Mouse (Mus musculus): ENCODE data around the gene Efnb1. TPM values are rescaled to one million over a fixed set of nuclear protein-coding genes. Genes with fewer than 3 reads are reported as not detected.
"Not testable (repeated sequence)": the region's sequence is repeated elsewhere in the genome, so short reads cannot be mapped to it uniquely, and the experiment has no call there.

Efnb1 gene
- polyA plus RNA-seq (2015; fragmentation: Nextera tagmentation; extraction: Ambion mirVana) = 24.1 and 36.5 TPM in 2 replicates

- H3K4me2 ChIP-seq (replicated peaks) = peak within 1 kb of the TSS; percentile 76
- 25% methylated on average over 35 of the region's 35 CpGs for WGBS
- H3K36me3 ChIP-seq = no peaks in the 10 kb centered on the region
These were observed at the start of gene Efnb1 for GRCm38 (mm10) chrX:99135523-99136258. Gene Efnb1, plus strand, starts transcription at chrX:99136130.

GRCm38 (mm10) chrX:99092704-99093103 lies 43.2 kb upstream of the Efnb1 start:
- Histone ChIP-seq H3K9ac (replicated peaks) (no peak overlapping the region), H3K27me3 (peaks cover 33% of the 10 kb centered on the region), H3K36me3 (no peaks in the 10 kb centered on the region), H3K4me1 (replicated peaks) (no peaks in the 10 kb centered on the region), H3K27ac (no peak overlapping the region), H3K4me3 (replicated peaks) (no peak overlapping the region), H3K4me2 (replicated peaks) (no peak overlapping the region), H3K9me3 (no peaks in the 10 kb centered on the region)
- ATAC-seq = no peak
- WGBS = 70% methylated on average over 2 of the region's 2 CpGs

More at GRCm38 (mm10) chrX:99135523-99136258, at the start of gene Efnb1:
- peaks cover 34% of the 10 kb centered on the region for H3K27me3 ChIP-seq
- H3K9ac ChIP-seq (replicated peaks) = peak within 1 kb of the TSS; percentile 89
- H3K9me3 ChIP-seq = no peaks in the 10 kb centered on the region
- H3K27ac ChIP-seq = peak within 1 kb of the TSS; percentile 90
- peaks cover 23% of the 10 kb centered on the region for H3K4me1 ChIP-seq (replicated peaks)
- peak; percentile 93 for ATAC-seq
- H3K4me3 ChIP-seq (replicated peaks) = peak within 1 kb of the TSS; percentile 70

GRCm38 (mm10) chrX:99111088-99111724 lies 24.7 kb upstream of the Efnb1 start:
- H3K36me3 ChIP-seq; H3K9me3 ChIP-seq; H3K4me3 ChIP-seq (replicated peaks); H3K9ac ChIP-seq (replicated peaks); H3K4me2 ChIP-seq (replicated peaks); H3K4me1 ChIP-seq (replicated peaks); H3K27ac ChIP-seq: not testable (repeated sequence)
- peaks cover 14% of the 10 kb centered on the region for H3K27me3 ChIP-seq
- ATAC-seq = peak; percentile 70
- WGBS = 69% methylated on average over 7 of the region's 10 CpGs

- Histone ChIP-seq H3K27ac (no peak overlapping the region), H3K9ac (replicated peaks) (no peak overlapping the region), H3K9me3 (no peaks in the 10 kb centered on the region), H3K4me3 (replicated peaks) (no peak overlapping the region), H3K27me3 (peaks cover 19% of the 10 kb centered on the region; the same call in 1 of the 2 replicates), H3K4me1 (replicated peaks) (no peaks in the 10 kb centered on the region), H3K36me3 (no peaks in the 10 kb centered on the region), H3K4me2 (replicated peaks) (no peak overlapping the region)
- no peak for ATAC-seq
- WGBS = 90% methylated on average over 5 of the region's 5 CpGs
These were observed 16.4 kb upstream of the Efnb1 start for GRCm38 (mm10) chrX:99119510-99119909.

GRCm38 (mm10) chrX:99130059-99130458 lies 5.9 kb upstream of the Efnb1 start:
- H3K4me3 ChIP-seq (replicated peaks) = no peak overlapping the region
- ATAC-seq = peak; percentile 59; the same call in 1 of the 2 replicates
- WGBS = 29% methylated on average over 3 of the region's 3 CpGs
- H3K4me1 ChIP-seq (replicated peaks) = no peaks in the 10 kb centered on the region; the same call in 1 of the 2 replicates
- H3K4me2 ChIP-seq (replicated peaks) = no peak overlapping the region
- H3K9ac ChIP-seq (replicated peaks) = no peak overlapping the region
- no peak overlapping the region for H3K27ac ChIP-seq
- no peaks in the 10 kb centered on the region for H3K36me3 ChIP-seq
- no peaks in the 10 kb centered on the region for H3K9me3 ChIP-seq
- H3K27me3 ChIP-seq = peaks cover 47% of the 10 kb centered on the region

- Histone ChIP-seq H3K4me2 (replicated peaks) (no peak overlapping the region), H3K27ac (no peak overlapping the region), H3K9me3 (no peaks in the 10 kb centered on the region), H3K9ac (replicated peaks) (no peak overlapping the region), H3K27me3 (peaks cover 43% of the 10 kb centered on the region), H3K4me1 (replicated peaks) (no peaks in the 10 kb centered on the region; the same call in 1 of the 2 replicates), H3K36me3 (no peaks in the 10 kb centered on the region), H3K4me3 (replicated peaks) (no peak overlapping the region)
- no peak for ATAC-seq
- WGBS = 58% methylated on average over 6 of the region's 6 CpGs
These were observed 3.4 kb upstream of the Efnb1 start for GRCm38 (mm10) chrX:99132573-99132972.

GRCm38 (mm10) chrX:99134891-99135290 lies 1.0 kb upstream of the Efnb1 start:
- H3K27ac ChIP-seq = peak overlapping the region; percentile 90
- peaks cover 38% of the 10 kb centered on the region for H3K27me3 ChIP-seq
- H3K4me1 ChIP-seq (replicated peaks) = peaks cover 15% of the 10 kb centered on the region
- no peaks in the 10 kb centered on the region for H3K9me3 ChIP-seq
- no peaks in the 10 kb centered on the region for H3K36me3 ChIP-seq
- H3K4me2 ChIP-seq (replicated peaks) = peak overlapping the region; percentile 76
- peak; percentile 59 for ATAC-seq
- peak overlapping the region; percentile 46 for H3K9ac ChIP-seq (replicated peaks)
- WGBS = 25% methylated on average over 14 of the region's 14 CpGs
- peak overlapping the region; percentile 70; the same call in 1 of the 2 replicates for H3K4me3 ChIP-seq (replicated peaks)

GRCm38 (mm10) chrX:99136431-99136966 lies 569 bp downstream of the Efnb1 start:
- peak overlapping the region; percentile 85 for H3K27ac ChIP-seq
- H3K4me2 ChIP-seq (replicated peaks) = peak overlapping the region; percentile 76
- peak overlapping the region; percentile 89 for H3K9ac ChIP-seq (replicated peaks)
- H3K4me3 ChIP-seq (replicated peaks) = peak overlapping the region; percentile 70
- peak; percentile 5 for ATAC-seq
- H3K4me1 ChIP-seq (replicated peaks) = peaks cover 31% of the 10 kb centered on the region
- WGBS = 20% methylated on average over 47 of the region's 53 CpGs
- H3K9me3 ChIP-seq = no peaks in the 10 kb centered on the region
- no peaks in the 10 kb centered on the region for H3K36me3 ChIP-seq
- H3K27me3 ChIP-seq = peaks cover 29% of the 10 kb centered on the region

GRCm38 (mm10) chrX:99137143-99137870 lies 1.4 kb downstream of the Efnb1 start:
- ATAC-seq = no peak
- Histone ChIP-seq H3K27me3 (peaks cover 21% of the 10 kb centered on the region), H3K4me3 (replicated peaks) (peak overlapping the region; percentile 70), H3K9me3 (no peaks in the 10 kb centered on the region), H3K4me2 (replicated peaks) (peak overlapping the region; percentile 76), H3K36me3 (no peaks in the 10 kb centered on the region), H3K27ac (peak overlapping the region; percentile 85), H3K9ac (replicated peaks) (peak overlapping the region; percentile 89), H3K4me1 (replicated peaks) (peaks cover 39% of the 10 kb centered on the region)
- WGBS = 29% methylated on average over 31 of the region's 31 CpGs

- WGBS = 28% methylated on average over 9 of the region's 9 CpGs
- Histone ChIP-seq H3K9me3 (no peaks in the 10 kb centered on the region), H3K27me3 (peaks cover 13% of the 10 kb centered on the region), H3K4me3 (replicated peaks) (peak overlapping the region; percentile 70), H3K36me3 (no peaks in the 10 kb centered on the region), H3K27ac (peak overlapping the region; percentile 85), H3K9ac (replicated peaks) (peak overlapping the region; percentile 89), H3K4me1 (replicated peaks) (peaks cover 47% of the 10 kb centered on the region), H3K4me2 (replicated peaks) (peak overlapping the region; percentile 76)
- ATAC-seq = no peak
These were observed 2.2 kb downstream of the Efnb1 start for GRCm38 (mm10) chrX:99137928-99138740.

- H3K4me3 ChIP-seq (replicated peaks) = peak overlapping the region; percentile 70
- H3K4me1 ChIP-seq (replicated peaks) = peaks cover 65% of the 10 kb centered on the region
These were observed 5.1 kb downstream of the Efnb1 start for GRCm38 (mm10) chrX:99141079-99141478.

More at GRCm38 (mm10) chrX:99141079-99141478, 5.1 kb downstream of the Efnb1 start:
- H3K27me3 ChIP-seq = no peaks in the 10 kb centered on the region; the same call in 1 of the 2 replicates
- no peaks in the 10 kb centered on the region for H3K9me3 ChIP-seq
- 58% methylated on average over 8 of the region's 8 CpGs for WGBS
- no peak for ATAC-seq
- peaks cover 10% of the 10 kb centered on the region; the same call in 1 of the 2 replicates for H3K36me3 ChIP-seq
- peak overlapping the region; percentile 47 for H3K27ac ChIP-seq
- H3K9ac ChIP-seq (replicated peaks) = peak overlapping the region; percentile 89; the same call in 1 of the 2 replicates
- H3K4me2 ChIP-seq (replicated peaks) = peak overlapping the region; percentile 76

Measured in midbrain, embryonic 13.5 days (tissue).